Mouse (Mus musculus) adrenal gland, postnatal 4 days (tissue): ENCODE data around the gene Olfm4. TPM values are rescaled to one million over a fixed set of nuclear protein-coding genes. Genes with fewer than 3 reads are reported as not detected.

Experiments
- DNase-seq, 2 experiments: peaks; one replicate each; pipeline ENCODE4 v3.0.0; 2021 to 2022; ENCODE audit warnings: low spot score in 2 of 2, mixed read lengths in 2 of 2
- long read RNA-seq, 2 experiments: library from polyadenylated mRNA; stranded (forward); transcript quantifications; one replicate each; pipeline ENCODE4 v2.0.0; 2021
- total RNA-seq, 2 experiments: library from RNA; stranded (reverse); gene quantifications; 2 replicates each; pipeline ENCODE4 v1.2.3; 2021

The Olfm4 gene
- 1 to 10 TPM; 1.7 to 4.6 TPM for total RNA-seq
- long read RNA-seq, experiment 1, transcript Olfm4-203 (5 exons, 2,801 nt): major isoform, 5 of 5 reads
- long read RNA-seq, experiment 1, partial matches to known transcripts: 0 of 5 reads
- long read RNA-seq, experiment 1, other reads (novel, unspliced or antisense): 0 of 5 reads
- long read RNA-seq, experiment 2, partial matches to known transcripts: 0 of 4 reads
- long read RNA-seq, experiment 2, other reads (novel, unspliced or antisense): 0 of 4 reads

DNA sequence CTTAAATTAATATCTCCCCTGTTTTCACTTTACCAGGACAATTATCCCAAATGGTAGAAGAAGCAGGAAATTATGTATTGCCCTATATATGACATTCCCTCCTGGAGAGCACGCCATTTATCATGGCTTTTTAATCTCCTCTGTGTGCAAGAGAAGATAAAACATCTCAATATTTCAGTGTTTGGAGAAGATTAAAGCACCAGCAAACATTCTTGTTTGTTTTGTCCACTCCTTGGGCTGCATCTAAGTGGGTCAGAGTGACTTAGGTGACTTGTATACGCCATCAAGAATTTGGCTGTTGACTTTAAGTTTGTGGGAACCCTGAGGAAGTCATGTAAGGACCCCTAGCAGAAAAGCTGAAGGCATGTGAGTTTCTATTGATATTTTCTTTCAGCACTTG, at the start of gene Olfm4:
Olfm4 (plus strand) TSS at position 301 of the 400 bp plus-strand sequence.
- DNase-seq: no peak

GRCm38 (mm10) chr14:79934426-79934825, 49.5 kb upstream of the Olfm4 start:
- DNase-seq: no peak

DNA sequence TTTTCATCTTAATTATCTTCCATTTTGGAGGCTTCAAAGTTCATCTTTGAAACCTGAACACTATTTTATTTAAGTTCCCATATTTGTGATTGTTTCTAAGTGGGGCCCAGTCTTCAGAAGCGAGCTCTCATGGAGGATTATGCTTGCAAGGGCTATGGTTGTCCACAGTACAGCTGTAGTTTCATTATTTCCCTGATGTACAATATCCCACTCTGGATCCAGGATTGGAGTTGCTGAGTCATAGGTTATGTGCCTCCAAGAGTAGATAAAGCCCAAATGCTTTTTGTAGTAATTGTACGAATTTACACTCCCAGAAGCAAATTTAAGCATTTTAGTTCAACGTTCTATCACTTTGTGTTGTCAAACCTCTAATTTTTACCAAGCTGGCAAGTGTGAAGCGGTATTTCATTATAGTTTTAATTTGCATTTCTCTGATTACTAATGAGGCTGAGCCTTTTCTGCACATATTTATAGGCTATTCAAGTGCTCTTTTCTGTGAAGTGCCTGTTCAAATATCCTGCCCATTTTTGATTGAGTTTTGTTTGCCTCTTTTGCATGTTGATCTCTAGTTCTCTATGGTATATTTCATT, 46.9 kb upstream of the Olfm4 start:
- no peak for DNase-seq

GRCm38 (mm10) chr14:79945876-79946275, 38.0 kb upstream of the Olfm4 start:
- no peak for DNase-seq

- DNase-seq: no peak
Observed at GRCm38 (mm10) chr14:79955678-79956077, 28.2 kb upstream of the Olfm4 start.

DNA sequence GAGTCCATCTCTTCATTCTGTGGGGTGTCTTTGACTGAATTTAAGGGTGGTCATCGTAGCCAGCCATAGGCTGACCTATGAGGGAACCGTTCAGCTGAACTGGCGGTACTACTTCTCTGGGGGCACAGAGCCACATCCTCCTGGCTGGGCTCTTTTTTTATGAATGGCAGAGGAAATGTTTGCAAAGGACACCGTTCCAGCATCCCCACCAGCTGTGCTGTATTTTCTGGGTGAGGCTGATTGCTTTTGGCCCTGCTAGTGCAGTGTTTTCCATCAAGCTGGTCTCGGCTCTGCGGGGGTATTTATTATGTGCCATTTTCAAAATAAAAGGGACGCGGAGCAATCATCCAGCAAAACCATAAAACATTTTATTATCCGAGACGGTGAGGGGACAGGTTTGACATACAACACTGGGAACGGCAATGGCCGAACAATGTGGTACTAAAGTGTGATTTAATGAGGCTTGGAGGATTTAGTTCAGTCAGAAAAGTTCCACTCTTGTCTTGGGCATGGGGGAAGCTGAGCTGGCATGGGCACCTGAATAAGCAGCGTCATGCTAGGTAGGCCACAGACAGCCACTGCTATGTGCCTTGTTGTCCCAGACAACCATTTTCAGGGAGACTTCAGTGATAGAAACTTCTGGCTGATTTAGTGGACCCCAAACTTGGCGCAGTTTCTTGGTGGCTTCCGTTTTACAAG, 25.9 kb upstream of the Olfm4 start:
- no peak for DNase-seq

GRCm38 (mm10) chr14:79961187-79961586, 22.7 kb upstream of the Olfm4 start:
- no peak for DNase-seq

DNA sequence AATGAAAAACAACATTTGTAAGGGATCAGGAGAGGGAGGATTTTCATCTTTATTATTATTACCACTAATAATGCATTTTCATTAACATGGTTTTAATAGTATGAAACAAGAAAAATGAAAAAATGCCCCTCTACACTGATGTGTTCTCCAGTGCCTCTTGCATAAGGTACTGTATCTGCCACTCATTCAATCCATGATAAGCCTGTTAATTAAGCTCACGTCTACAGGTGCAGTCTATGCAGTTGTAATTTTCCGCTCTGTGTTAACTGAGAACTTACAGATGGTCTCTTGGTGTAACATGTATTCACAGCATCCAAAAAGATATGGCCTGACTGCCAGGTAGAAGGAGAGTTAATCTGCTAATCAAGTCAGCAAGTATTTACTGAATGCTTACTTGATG, 22.3 kb upstream of the Olfm4 start:
- DNase-seq: no peak

GRCm38 (mm10) chr14:79970165-79970564, 13.7 kb upstream of the Olfm4 start:
- DNase-seq: no peak

DNA sequence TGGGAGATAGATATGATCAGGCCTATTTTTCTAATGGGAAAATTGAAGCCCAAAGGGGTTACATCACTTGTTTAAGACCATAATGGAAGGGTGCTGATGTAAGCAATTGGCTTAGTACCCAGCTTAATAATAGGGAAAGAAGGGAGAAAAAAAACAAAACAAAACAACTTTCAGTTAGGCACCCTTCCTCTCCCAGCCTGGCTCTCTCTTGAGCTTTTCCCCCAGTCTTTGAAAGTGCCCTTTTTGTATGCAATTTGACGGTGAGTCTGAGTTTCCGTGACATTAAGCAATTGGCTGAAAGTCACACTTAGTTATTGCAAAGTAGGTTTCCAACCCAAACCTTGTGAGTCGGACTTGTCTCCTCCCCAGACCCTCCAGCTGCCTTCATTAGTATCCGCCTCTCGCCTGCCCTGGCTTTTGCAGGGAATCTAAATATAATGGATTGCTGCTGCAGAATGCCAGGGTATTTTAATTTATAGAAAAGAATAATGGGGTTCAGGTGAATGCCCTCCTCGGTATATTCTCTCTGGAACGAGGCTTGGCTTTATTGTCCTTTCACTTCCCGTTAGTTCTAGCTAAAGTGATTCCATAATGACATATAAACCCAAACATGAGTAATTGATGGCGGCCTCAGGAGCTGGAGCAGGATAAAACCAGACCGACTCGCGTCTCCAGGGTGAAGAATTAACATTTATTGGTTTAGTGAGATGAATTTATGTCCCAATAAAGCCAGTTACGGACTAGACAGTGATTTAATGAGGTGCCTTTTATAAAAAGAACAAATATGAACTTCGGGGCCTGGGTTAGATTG, 12.7 kb upstream of the Olfm4 start:
- no peak for DNase-seq

DNA sequence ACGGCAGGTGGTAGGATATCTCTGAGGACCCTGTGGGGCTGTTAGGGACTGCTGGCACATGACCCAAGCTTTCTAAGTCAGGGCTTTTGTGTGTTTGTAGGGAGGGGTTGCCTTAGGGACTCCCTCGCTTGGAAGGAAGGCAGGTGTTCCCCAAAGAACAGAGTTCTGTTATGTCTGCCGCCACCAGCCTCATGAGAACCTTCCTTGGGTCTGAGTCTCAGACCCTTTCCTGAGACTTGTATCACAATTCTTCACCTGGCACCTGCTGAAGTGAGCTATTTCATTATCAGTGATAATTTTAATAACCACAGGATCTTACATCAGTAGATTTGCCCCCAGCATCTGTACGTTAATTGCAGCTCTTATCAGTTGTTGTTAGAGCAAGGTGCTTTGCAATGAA, 2.4 kb upstream of the Olfm4 start:
- no peak for DNase-seq

DNA sequence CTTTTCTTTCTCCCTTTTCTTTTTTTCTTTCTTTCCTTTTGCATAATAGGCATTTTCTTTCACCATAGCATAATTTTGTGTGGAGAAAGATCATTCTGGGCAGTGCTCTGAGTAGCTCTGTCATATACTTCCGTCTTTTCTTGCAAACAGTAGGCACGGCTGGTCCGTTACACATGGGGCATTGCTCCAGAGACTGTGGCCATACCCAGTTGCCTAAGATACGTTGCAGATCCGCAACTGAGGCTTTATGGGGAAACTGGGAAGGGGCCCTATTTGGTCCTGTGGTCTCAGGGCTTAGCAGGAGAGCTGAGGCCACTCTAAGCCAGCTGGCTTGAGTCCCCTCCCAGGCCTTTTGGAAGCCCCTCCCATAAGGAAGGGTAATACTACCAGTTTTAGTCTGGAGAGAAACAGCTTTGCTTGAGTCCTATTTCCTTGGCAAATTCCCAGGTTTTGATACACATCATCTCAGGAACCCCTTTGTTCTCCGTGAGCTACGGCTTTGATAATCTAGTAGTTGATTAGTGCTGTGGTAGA, 1.3 kb downstream of the Olfm4 start:
- DNase-seq: no peak

- DNase-seq: no peak
Observed at GRCm38 (mm10) chr14:79985696-79986095, 1.8 kb downstream of the Olfm4 start.

DNA sequence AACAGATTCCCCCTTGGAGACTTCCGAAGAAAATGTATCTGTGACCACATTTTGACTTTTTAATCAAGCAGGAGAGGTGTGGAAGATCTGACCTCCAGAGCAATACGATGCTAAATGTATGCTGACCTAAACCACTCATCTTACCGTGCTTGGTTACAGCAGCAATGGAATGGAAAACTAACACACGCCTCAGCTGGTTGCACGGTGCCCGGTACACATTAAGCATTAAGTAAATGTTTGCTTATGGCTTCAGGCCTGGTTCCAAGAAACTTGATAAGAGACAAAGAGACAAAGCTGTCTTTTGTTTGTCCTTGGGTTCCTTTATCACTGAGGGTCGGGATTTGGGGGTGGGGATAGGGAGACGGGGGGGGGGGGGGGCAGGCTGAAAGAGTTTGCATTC, 3.0 kb downstream of the Olfm4 start:
- no peak for DNase-seq

GRCm38 (mm10) chr14:79989785-79990184, 5.9 kb downstream of the Olfm4 start:
- no peak for DNase-seq

DNA sequence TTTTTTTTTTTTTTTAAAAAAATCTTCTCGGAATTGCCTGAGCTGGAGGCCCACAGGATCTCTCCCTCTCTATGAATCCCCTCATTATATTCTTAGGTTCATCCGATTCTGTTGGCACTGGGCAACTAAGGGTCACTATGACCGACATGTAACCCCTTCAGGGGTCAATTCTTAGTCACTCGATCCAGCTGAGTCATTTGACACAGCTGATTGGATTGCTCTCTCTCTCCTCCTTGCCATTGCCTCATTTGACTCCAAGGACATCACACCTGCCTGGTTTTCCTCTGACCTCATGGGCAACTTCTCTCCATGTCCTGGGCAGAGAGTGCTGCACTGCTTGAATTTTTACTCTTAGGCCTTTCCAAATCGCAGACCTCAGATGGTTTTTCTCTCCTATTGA, 6.7 kb downstream of the Olfm4 start:
- no peak for DNase-seq

DNA sequence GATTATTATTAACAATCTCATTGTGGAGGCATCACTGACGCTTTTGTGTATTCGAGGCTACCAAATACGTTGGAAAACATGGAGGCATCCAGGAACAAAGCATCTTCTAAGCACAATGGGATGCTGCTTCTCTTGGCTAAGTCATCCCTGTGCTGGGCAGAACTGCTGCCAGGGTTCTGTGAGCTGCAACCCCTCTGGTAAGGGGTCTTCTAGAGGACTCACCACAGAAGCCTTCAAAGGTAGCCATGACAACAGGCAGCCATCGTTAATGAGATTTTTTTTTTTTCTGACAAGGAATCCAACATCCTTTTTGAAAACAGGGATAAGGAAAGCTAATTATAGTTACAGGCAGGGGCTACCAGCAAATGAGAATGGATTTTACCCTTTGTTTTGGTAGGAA, 13.7 kb downstream of the Olfm4 start:
- no peak for DNase-seq

DNA sequence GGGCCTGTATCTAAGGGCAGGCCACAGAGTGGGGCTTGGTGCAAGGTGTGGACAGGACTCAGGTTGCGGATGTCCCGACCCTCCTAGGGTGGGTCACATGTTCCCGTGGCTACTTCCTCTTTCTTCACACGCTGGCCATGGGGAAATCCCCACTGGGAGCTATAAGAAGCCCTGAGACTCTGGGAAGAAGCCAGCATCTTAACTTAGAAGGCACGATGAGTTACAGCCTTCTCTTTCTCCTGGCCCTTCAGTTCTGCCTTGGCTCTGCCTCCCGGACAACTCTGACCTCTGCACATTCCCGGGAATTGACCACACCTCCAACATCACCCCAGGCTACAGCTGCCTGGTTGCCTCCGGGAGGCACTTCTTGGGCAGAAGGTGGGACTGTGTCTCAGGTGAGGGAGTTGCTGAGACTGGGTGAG, 16.2 kb downstream of the Olfm4 start:
- DNase-seq: no peak

DNA sequence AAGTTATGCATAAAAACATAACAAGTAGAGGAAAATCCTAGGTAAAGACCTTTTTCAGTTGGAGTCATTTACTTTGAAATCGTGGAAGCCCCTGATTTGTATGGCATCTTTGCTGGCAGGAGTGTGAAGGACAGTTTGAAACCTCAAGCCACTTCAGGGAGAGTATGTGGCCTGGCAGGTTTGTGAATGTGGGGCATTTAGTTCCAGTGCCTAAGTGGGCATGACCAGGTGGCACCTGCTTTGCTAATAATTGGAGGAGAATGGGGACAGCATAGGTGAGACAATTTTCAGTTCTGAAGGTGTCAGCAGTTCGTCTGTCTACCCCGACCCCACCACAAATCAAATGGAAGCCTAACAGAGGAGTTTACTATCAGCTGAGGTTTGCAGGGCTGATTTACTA, 23.8 kb downstream of the Olfm4 start:
- no peak for DNase-seq

DNA sequence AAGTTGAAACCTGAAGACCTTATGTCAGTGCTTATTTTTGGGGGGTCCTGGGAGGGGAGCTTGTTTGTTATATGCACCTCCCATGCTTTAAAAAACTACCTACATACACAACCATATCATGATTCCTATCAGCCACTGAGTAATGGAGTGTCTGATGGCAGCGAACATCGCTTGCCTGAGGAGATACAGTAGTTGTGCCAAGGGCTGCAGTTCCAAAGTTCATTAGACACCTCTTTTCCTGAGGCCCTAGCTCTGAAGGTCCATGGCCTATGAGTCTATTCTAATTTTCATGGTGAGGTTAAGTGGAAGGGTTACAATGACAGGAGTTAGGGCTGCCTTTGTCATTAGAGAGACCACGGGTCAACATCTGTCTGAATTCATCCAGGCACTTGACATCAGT, 26.5 kb downstream of the Olfm4 start:
- no peak for DNase-seq

- DNase-seq: no peak
Observed at GRCm38 (mm10) chr14:80014966-80015365, 31.1 kb downstream of the Olfm4 start.

DNA sequence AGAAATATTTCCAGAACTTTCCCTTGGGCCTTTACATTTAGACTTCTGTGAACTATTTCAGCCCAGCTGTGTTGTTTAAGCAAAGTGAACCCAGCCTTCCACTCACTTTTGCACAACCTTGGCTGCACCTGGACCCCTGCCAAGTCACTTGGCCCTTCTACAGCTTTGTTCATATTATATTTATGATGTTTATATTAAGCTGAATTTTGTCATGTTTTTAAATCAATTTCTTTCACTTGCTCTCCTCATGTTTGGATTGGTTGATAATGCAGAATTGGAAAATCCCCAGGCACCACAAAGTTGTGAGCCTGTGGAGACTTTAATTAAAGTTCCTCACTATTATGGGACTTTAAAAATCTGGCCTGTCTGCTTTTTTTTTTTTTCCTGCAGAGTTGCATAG, 32.2 kb downstream of the Olfm4 start:
- DNase-seq: peak in 1 of 2 experiments; percentile 9
